Mouse (Mus musculus): ENCODE measurements around the gene Slamf9. TPM values are rescaled to one million over a fixed set of nuclear protein-coding genes. Genes with fewer than 3 reads are reported as not detected.

The Slamf9 gene
- polyA plus RNA-seq, 1 experiment from 2014 or later: 0.31 TPM

DNA sequence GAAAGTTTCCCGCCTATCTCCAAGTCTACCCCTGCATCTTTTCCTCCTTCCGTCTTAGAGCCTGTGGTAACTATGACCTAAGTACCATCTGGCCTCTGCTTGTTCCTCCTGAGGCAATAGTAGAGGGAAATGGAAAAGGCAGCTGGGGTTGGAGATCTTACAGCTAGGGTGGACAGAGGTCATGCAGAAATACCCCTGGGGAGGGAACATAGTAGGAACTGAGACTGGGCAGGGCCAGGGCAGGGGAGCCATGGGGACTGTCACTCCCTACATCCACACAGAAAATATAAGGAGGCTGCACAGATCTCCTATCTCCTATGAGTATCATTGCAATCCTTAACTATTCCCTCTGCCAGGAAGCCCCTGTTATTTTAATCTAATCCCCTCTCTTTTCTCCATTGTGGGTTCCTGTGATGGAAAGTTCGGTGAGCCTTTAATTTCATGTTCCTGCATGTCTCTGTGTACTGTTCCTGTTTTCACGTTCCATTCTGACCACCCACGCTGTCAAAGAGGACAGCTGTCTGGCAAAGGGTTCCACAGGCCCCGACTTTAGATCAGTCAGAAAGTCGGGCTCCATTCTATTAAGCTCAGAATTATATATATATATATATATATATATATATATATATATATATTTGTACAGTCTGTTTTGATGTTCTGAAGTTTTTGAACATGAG is 19.0 kb upstream of the Slamf9 start:
- no peaks in the 10 kb centered on the region for H3K36me3 ChIP-seq (ENCODE audit: control insufficient read depth, insufficient read depth, low read length)

GRCm38 (mm10) chr1:172457196-172457595 is 18.0 kb upstream of the Slamf9 start:
- Histone ChIP-seq H3K4me2 (ENCODE audit: low read depth, low read length) (no peak overlapping the region), H3K4me1 (ENCODE audit: control insufficient read depth, insufficient read depth, low read length) (no peaks in the 10 kb centered on the region), H3K36me3 (ENCODE audit: control insufficient read depth, insufficient read depth, low read length) (no peaks in the 10 kb centered on the region), H3K9ac (replicated peaks; ENCODE audit: low read depth, low read length) (no peak overlapping the region), H3K4me3 (ENCODE audit: low read depth, low read length) (no peak overlapping the region), H3K27ac (ENCODE audit: low read depth, low read length) (no peak overlapping the region), H3K9me3 (ENCODE audit: control insufficient read depth, low read length) (no peaks in the 10 kb centered on the region), H3K27me3 (ENCODE audit: control insufficient read depth, insufficient read depth, low read length) (no peaks in the 10 kb centered on the region)
- 92% methylated on average over 3 of the region's 3 CpGs for WGBS
- no peak for ATAC-seq (ENCODE audit: low read depth)

More for the DNA sequence above, 19.0 kb upstream of the Slamf9 start:
- Histone ChIP-seq H3K27ac (ENCODE audit: low read depth, low read length) (no peak overlapping the region), H3K4me1 (ENCODE audit: control insufficient read depth, insufficient read depth, low read length) (no peaks in the 10 kb centered on the region), H3K4me2 (ENCODE audit: low read depth, low read length) (no peak overlapping the region), H3K27me3 (ENCODE audit: control insufficient read depth, insufficient read depth, low read length) (no peaks in the 10 kb centered on the region), H3K9me3 (ENCODE audit: control insufficient read depth, low read length) (no peaks in the 10 kb centered on the region), H3K9ac (replicated peaks; ENCODE audit: low read depth, low read length) (no peak overlapping the region), H3K4me3 (ENCODE audit: low read depth, low read length) (no peak overlapping the region)
- WGBS: 80% methylated on average over 7 of the region's 7 CpGs
- no peak for ATAC-seq (ENCODE audit: low read depth)

- Histone ChIP-seq H3K4me2 (ENCODE audit: low read depth, low read length) (no peak overlapping the region), H3K9ac (replicated peaks; ENCODE audit: low read depth, low read length) (no peak overlapping the region), H3K36me3 (ENCODE audit: control insufficient read depth, insufficient read depth, low read length) (no peaks in the 10 kb centered on the region), H3K27me3 (ENCODE audit: control insufficient read depth, insufficient read depth, low read length) (no peaks in the 10 kb centered on the region), H3K9me3 (ENCODE audit: control insufficient read depth, low read length) (no peaks in the 10 kb centered on the region), H3K27ac (ENCODE audit: low read depth, low read length) (no peak overlapping the region), H3K4me1 (ENCODE audit: control insufficient read depth, insufficient read depth, low read length) (no peaks in the 10 kb centered on the region), H3K4me3 (ENCODE audit: low read depth, low read length) (no peak overlapping the region)
- no peak for ATAC-seq (ENCODE audit: low read depth)
- WGBS: 88% methylated on average over 3 of the region's 3 CpGs
These were observed 17.1 kb upstream of the Slamf9 start for GRCm38 (mm10) chr1:172458041-172458440.

DNA sequence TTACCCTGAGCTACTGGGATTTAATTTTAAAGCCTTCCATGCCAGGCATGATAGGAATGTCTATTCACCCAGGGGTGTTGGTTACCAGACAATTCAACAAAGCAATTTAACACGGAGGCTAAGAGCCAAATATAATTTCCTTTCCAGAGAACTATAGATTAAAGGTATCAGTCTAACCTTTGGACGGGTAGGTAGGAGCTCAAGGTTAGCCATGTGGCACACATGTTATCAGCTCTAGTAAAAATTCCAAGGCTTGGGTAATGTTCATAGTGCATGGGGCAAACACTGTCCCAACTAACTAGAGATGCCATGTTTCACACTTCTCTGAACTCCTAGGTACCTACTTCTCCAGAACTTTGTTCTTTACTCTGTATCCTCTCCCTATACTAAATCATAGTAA is 13.6 kb upstream of the Slamf9 start:
- Histone ChIP-seq H3K27me3 (ENCODE audit: control insufficient read depth, insufficient read depth, low read length) (no peaks in the 10 kb centered on the region), H3K27ac (ENCODE audit: low read depth, low read length) (no peak overlapping the region), H3K4me3 (ENCODE audit: low read depth, low read length) (no peak overlapping the region), H3K9me3 (ENCODE audit: control insufficient read depth, low read length) (no peaks in the 10 kb centered on the region), H3K9ac (replicated peaks; ENCODE audit: low read depth, low read length) (no peak overlapping the region), H3K4me2 (ENCODE audit: low read depth, low read length) (no peak overlapping the region), H3K36me3 (ENCODE audit: control insufficient read depth, insufficient read depth, low read length) (no peaks in the 10 kb centered on the region), H3K4me1 (ENCODE audit: control insufficient read depth, insufficient read depth, low read length) (no peaks in the 10 kb centered on the region)
- no peak for ATAC-seq (ENCODE audit: low read depth)
- 85% methylated on average over 2 of the region's 2 CpGs for WGBS

GRCm38 (mm10) chr1:172462534-172462933 is 12.6 kb upstream of the Slamf9 start:
- ATAC-seq (ENCODE audit: low read depth): no peak
- Histone ChIP-seq H3K4me3 (ENCODE audit: low read depth, low read length) (no peak overlapping the region), H3K36me3 (ENCODE audit: control insufficient read depth, insufficient read depth, low read length) (no peaks in the 10 kb centered on the region), H3K4me2 (ENCODE audit: low read depth, low read length) (no peak overlapping the region), H3K4me1 (ENCODE audit: control insufficient read depth, insufficient read depth, low read length) (no peaks in the 10 kb centered on the region), H3K27me3 (ENCODE audit: control insufficient read depth, insufficient read depth, low read length) (no peaks in the 10 kb centered on the region), H3K9ac (replicated peaks; ENCODE audit: low read depth, low read length) (no peak overlapping the region), H3K9me3 (ENCODE audit: control insufficient read depth, low read length) (no peaks in the 10 kb centered on the region), H3K27ac (ENCODE audit: low read depth, low read length) (no peak overlapping the region)
- 89% methylated on average over 3 of the region's 3 CpGs for WGBS

GRCm38 (mm10) chr1:172463387-172464333 is 11.5 kb upstream of the Slamf9 start:
- Histone ChIP-seq H3K9ac (replicated peaks; ENCODE audit: low read depth, low read length) (no peak overlapping the region), H3K27ac (ENCODE audit: low read depth, low read length) (no peak overlapping the region), H3K27me3 (ENCODE audit: control insufficient read depth, insufficient read depth, low read length) (no peaks in the 10 kb centered on the region), H3K4me3 (ENCODE audit: low read depth, low read length) (no peak overlapping the region), H3K9me3 (ENCODE audit: control insufficient read depth, low read length) (no peaks in the 10 kb centered on the region), H3K4me1 (ENCODE audit: control insufficient read depth, insufficient read depth, low read length) (no peaks in the 10 kb centered on the region), H3K36me3 (ENCODE audit: control insufficient read depth, insufficient read depth, low read length) (no peaks in the 10 kb centered on the region), H3K4me2 (ENCODE audit: low read depth, low read length) (no peak overlapping the region)
- ATAC-seq (ENCODE audit: low read depth): no peak
- WGBS: 88% methylated on average over 16 of the region's 16 CpGs

GRCm38 (mm10) chr1:172468301-172468877 is 6.8 kb upstream of the Slamf9 start:
- no peak overlapping the region for H3K9ac ChIP-seq (replicated peaks; ENCODE audit: low read depth, low read length)
- H3K27me3 ChIP-seq (ENCODE audit: control insufficient read depth, insufficient read depth, low read length): no peaks in the 10 kb centered on the region
- H3K4me2 ChIP-seq (ENCODE audit: low read depth, low read length): no peak overlapping the region
- no peaks in the 10 kb centered on the region for H3K4me1 ChIP-seq (ENCODE audit: control insufficient read depth, insufficient read depth, low read length)
- 69% methylated on average over 11 of the region's 11 CpGs for whole genome bisulfite sequencing
- H3K9me3 ChIP-seq (ENCODE audit: control insufficient read depth, low read length): no peaks in the 10 kb centered on the region
- no peak overlapping the region for H3K4me3 ChIP-seq (ENCODE audit: low read depth, low read length)
- H3K36me3 ChIP-seq (ENCODE audit: control insufficient read depth, insufficient read depth, low read length): no peaks in the 10 kb centered on the region
- ATAC-seq (ENCODE audit: low read depth): no peak
- no peak overlapping the region for H3K27ac ChIP-seq (ENCODE audit: low read depth, low read length)

DNA sequence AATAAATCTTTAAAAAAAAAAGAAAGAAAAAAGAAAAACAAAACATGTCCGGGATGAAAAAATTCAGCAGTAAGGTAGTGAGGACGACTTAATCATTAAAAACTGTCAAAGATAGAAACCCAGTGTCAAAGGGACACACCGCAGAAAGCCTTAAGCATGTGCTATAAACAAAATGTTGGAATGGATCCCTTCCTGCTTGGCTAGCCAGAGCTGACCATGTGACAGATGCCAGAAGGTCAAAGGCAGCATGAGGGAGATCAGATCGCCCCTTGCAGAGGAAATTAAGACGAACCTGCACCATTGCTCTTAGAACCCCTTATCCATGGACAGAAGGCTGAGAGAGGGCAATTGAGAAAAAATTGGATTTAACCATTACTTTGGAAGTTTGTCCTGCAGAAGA is 5.8 kb upstream of the Slamf9 start:
- Histone ChIP-seq H3K9ac (replicated peaks; ENCODE audit: low read depth, low read length) (no peak overlapping the region), H3K36me3 (ENCODE audit: control insufficient read depth, insufficient read depth, low read length) (no peaks in the 10 kb centered on the region), H3K27ac (ENCODE audit: low read depth, low read length) (no peak overlapping the region), H3K9me3 (ENCODE audit: control insufficient read depth, low read length) (no peaks in the 10 kb centered on the region), H3K4me3 (ENCODE audit: low read depth, low read length) (no peak overlapping the region), H3K4me2 (ENCODE audit: low read depth, low read length) (no peak overlapping the region), H3K27me3 (ENCODE audit: control insufficient read depth, insufficient read depth, low read length) (no peaks in the 10 kb centered on the region), H3K4me1 (ENCODE audit: control insufficient read depth, insufficient read depth, low read length) (no peaks in the 10 kb centered on the region)
- WGBS: 89% methylated on average over 5 of the region's 5 CpGs
- ATAC-seq (ENCODE audit: low read depth): no peak

Measured in neural tube, embryonic 14.5 days (tissue).